Mouse (Mus musculus) kidney, embryonic 16.5 days (tissue): ENCODE data around the gene BC048562. TPM values are rescaled to one million over a fixed set of nuclear protein-coding genes. Genes with fewer than 3 reads are reported as not detected.

Experiments
- ATAC-seq: fragments of 200-750 bp; cut with Nextera tagmentation; 2 replicates; pipeline ENCODE4 v1.8.0; 2017; ENCODE audit warnings: moderate TSS enrichment; ENCODE audit not compliant: low FRiP score, low TSS enrichment
- H3K27ac ChIP-seq: fragments of 300-500 bp; sonication (generic); 2 replicates; pipeline ENCODE4 v1.5.1; 2014; ENCODE audit warnings: low read length
- H3K27me3 ChIP-seq: fragments of 300-500 bp; sonication (generic); 2 replicates; pipeline ENCODE4 v1.6.1; 2014; ENCODE audit warnings: low read length, control low read depth, mixed read lengths; ENCODE audit not compliant: insufficient read depth
- H3K36me3 ChIP-seq: fragments of 300-500 bp; sonication (generic); 2 replicates; pipeline ENCODE4 v1.6.1; 2014; ENCODE audit warnings: low read length, control low read depth, mixed read lengths; ENCODE audit not compliant: insufficient read depth
- H3K4me1 ChIP-seq: fragments of 300-500 bp; sonication (generic); 2 replicates; pipeline ENCODE4 v1.6.1; 2014; ENCODE audit warnings: low read length, control low read depth, mixed read lengths; ENCODE audit not compliant: insufficient read depth
- H3K4me2 ChIP-seq: fragments of 300-500 bp; sonication (generic); replicated peaks from 2 replicates; pipeline ENCODE4 v1.6.1; 2014; ENCODE audit warnings: low read depth, low read length
- H3K4me3 ChIP-seq: fragments of 300-500 bp; sonication (generic); 2 replicates; pipeline ENCODE4 v1.5.1; 2014; ENCODE audit warnings: mild to moderate bottlenecking, low read length
- H3K9ac ChIP-seq: fragments of 300-500 bp; sonication (generic); replicated peaks from 2 replicates; pipeline ENCODE4 v1.6.1; 2014; ENCODE audit warnings: low read length
- H3K9me3 ChIP-seq: fragments of 300-500 bp; sonication (generic); 2 replicates; pipeline ENCODE4 v1.6.1; 2016; ENCODE audit warnings: low read length, control low read depth
- WGBS: fragments of 180-500 bp; shearing (Covaris S2); extraction: QIAGEN DNeasy Blood & Tissue Kit; methylation state at CpG from one replicate; pipeline ENCODE4 v1.1.7; 2014; 5-methylcytosine and 5-hydroxymethylcytosine counted together
- polyA plus RNA-seq: library from polyadenylated mRNA; unstranded; fragments of >200 nt; fragmentation: Nextera tagmentation; extraction: Ambion mirVana; gene quantifications from 2 replicates; pipeline ENCODE4 v1.2.1, GENCODE M21; 2015

BC048562 gene
- polyA plus RNA-seq, 1 experiment from 2014 or later = not detected

DNA sequence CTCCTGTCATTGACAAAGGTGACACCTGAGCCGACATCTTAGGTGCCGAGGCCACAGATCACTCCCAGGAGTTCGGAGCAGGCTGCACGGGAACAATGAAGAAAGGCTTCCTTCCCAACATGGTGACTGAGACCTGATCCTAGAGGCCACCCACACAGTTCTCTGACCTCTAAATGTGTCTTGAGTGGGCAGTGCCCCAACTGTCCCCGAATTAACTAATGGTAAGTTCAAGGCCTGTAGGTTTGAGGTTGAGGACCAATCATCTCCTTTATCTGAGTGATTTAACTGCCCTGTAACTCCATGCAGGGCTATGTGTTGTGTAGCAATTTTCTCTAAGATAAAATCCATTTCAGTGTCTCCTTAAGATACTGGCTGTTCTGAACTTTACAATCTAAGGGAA, 33.1 kb downstream of the BC048562 start:
- 25% methylated on average over 5 of the region's 5 CpGs for WGBS
- Histone ChIP-seq H3K36me3 (peaks cover 25% of the 10 kb centered on the region; the same call in 1 of the 2 replicates), H3K9me3 (peaks cover 4% of the 10 kb centered on the region; the same call in 1 of the 2 replicates), H3K9ac (no peak overlapping the region), H3K4me2 (no peak overlapping the region), H3K4me1 (no peaks in the 10 kb centered on the region), H3K27ac (no peak overlapping the region), H3K4me3 (no peak overlapping the region), H3K27me3 (no peaks in the 10 kb centered on the region)
- ATAC-seq = no peak

DNA sequence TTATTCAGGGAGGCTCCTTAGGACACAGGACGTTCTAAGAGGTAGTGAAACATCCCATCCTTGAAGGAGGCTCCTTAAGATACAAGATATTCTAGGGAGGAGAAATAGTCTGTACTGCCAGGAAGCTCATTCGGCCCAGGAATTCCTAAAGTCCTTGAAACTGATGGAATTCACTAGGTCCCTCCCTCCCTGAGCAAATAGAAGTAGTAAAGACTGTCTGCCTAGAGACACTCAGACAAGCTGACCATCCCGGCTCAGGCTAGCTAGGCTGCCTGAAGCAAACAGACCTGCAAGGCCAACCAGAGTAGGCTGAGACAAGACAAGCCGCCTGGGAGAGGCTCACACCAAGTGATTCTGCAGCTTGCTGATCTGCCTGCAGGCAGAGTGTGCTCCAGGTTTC, 33.6 kb downstream of the BC048562 start:
- Histone ChIP-seq H3K36me3 (peaks cover 22% of the 10 kb centered on the region; the same call in 1 of the 2 replicates), H3K27me3 (no peaks in the 10 kb centered on the region), H3K9ac (no peak overlapping the region), H3K9me3 (peaks cover 4% of the 10 kb centered on the region; the same call in 1 of the 2 replicates), H3K4me3 (no peak overlapping the region), H3K4me2 (no peak overlapping the region), H3K4me1 (no peaks in the 10 kb centered on the region), H3K27ac (no peak overlapping the region)
- WGBS = 43% methylated on average over 4 of the region's 4 CpGs
- ATAC-seq = no peak

DNA sequence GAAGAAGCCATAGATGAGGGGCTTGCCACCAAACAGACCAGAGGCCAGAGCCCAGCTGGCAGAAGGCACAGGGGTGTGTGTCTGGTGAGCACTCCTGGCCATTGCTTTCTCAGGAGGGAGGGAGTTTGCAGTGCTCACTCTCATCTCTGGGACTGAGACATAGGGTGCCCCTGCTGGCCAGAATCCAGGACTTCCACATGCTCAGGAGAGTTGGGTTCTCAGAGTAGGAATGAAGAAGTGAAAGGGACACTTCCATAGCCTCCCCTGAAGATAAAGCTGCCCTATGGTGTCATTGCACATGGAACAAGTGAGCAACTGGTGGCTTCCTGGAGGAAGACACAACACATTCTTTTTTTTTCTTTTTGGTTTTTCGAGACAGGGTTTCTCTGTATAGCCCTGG, 38.2 kb downstream of the BC048562 start:
- no peak for ATAC-seq
- Histone ChIP-seq H3K36me3 (no peaks in the 10 kb centered on the region), H3K4me1 (peaks cover 7% of the 10 kb centered on the region), H3K9me3 (no peaks in the 10 kb centered on the region), H3K4me2 (no peak overlapping the region), H3K27me3 (no peaks in the 10 kb centered on the region), H3K27ac (no peak overlapping the region), H3K9ac (no peak overlapping the region), H3K4me3 (no peak overlapping the region)
- WGBS = 62% methylated on average over 1 of the region's 1 CpGs

DNA sequence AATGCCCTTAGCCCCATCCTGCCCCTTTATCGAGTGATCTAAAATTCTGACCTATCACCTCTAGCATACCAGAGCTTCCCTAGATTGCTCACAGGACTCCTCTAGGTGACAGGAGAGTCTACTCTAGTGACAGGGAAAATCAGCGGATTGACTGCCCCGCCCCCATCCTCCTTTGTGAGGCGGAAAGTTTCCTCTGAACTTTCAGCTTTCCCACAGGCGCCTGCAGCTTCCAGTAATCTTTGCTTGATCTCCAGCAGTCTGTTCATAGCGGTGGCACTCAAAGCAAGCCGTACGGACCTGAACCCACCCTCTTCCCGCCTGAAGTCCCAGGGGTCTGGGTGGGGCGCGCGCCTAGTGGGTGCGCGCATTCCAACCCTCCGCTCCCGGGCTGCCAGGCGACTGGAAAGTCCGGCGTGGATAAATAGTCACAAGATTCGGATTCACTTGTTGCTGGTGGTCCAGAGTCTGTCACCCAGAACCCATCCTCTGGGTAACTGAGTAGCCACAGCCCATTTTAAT, 42.4 kb downstream of the BC048562 start:
- Histone ChIP-seq H3K4me3 (peak overlapping the region; percentile 50), H3K27ac (peak overlapping the region; percentile 96), H3K4me2 (peak overlapping the region; percentile 87), H3K9me3 (no peaks in the 10 kb centered on the region), H3K9ac (peak overlapping the region; percentile 69), H3K27me3 (no peaks in the 10 kb centered on the region), H3K36me3 (peaks cover 16% of the 10 kb centered on the region; the same call in 1 of the 2 replicates), H3K4me1 (peaks cover 19% of the 10 kb centered on the region)
- under 1% methylated on average over 20 of the region's 20 CpGs for WGBS
- peak; percentile 88 for ATAC-seq

DNA sequence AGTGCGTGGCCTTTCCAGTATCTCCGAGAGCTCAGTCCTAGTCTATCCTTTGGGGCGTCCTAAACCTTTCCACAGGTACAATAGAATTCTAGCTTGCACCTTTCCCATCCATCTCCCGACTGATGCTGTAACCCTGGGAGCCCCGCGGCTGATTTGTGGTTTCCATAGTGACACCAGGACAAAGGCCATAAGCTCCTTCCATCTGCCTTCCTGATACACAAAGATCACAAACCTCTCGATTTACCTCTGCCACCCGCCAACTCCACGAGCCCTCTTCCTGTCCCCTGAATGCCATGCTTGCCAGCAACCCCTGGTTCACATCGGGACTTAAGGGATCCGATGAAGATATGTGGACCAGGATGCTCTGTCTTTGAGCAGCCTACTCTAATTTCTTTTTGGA, 43.0 kb downstream of the BC048562 start:
- Histone ChIP-seq H3K4me2 (peak overlapping the region; percentile 87), H3K4me1 (peaks cover 19% of the 10 kb centered on the region), H3K36me3 (peaks cover 21% of the 10 kb centered on the region; the same call in 1 of the 2 replicates), H3K27me3 (no peaks in the 10 kb centered on the region), H3K9me3 (no peaks in the 10 kb centered on the region), H3K27ac (peak overlapping the region; percentile 96), H3K9ac (peak overlapping the region; percentile 69), H3K4me3 (peak overlapping the region; percentile 50)
- WGBS = 34% methylated on average over 11 of the region's 11 CpGs
- 0 out of 2 replicates have a peak, but pooled peaks have one; percentile 24 for ATAC-seq

DNA sequence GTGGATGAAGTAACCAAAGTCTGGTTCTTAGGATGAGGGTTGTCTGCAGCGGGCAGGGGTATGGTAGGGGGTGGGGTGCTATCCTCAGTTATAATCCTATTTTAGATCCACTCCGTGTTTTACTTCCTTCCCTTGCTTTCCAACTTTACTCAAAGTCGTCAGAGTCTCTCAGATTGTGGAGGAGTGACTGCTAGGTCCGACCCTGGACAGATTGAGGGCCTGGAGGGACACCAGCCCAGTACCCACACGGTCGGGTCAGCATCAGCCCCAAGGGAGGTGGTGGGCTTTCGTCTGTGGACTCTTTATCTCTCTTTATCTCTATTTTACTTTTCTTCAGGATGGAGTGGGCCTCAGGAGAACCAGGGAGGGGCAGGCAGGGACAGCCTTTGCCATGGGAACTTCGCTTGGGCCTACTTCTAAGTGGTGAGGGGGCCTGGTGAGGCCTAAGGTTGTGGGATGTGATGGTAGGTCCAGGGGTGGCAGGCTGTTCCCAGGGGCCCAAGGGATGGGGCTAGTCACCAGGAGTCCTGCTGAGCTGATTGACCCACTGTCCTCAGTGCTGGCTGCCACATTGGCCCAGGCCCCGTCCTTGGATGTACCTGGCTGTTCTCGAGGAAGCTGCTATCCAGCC, 43.6 kb downstream of the BC048562 start, which contains the start of gene Lamb2:
Gene Lamb2, plus strand, starts transcription at position 16 of the 631 bp plus-strand sequence.
- Histone ChIP-seq H3K9ac (peak within 1 kb of the TSS; percentile 81), H3K4me2 (peak within 1 kb of the TSS; percentile 87), H3K4me3 (peak within 1 kb of the TSS; percentile 68), H3K4me1 (peaks cover 19% of the 10 kb centered on the region), H3K27me3 (no peaks in the 10 kb centered on the region), H3K27ac (peak within 1 kb of the TSS; percentile 96), H3K9me3 (no peaks in the 10 kb centered on the region), H3K36me3 (peaks cover 25% of the 10 kb centered on the region; the same call in 1 of the 2 replicates)
- 7% methylated on average over 10 of the region's 10 CpGs for WGBS
- peak; percentile 76 for ATAC-seq

DNA sequence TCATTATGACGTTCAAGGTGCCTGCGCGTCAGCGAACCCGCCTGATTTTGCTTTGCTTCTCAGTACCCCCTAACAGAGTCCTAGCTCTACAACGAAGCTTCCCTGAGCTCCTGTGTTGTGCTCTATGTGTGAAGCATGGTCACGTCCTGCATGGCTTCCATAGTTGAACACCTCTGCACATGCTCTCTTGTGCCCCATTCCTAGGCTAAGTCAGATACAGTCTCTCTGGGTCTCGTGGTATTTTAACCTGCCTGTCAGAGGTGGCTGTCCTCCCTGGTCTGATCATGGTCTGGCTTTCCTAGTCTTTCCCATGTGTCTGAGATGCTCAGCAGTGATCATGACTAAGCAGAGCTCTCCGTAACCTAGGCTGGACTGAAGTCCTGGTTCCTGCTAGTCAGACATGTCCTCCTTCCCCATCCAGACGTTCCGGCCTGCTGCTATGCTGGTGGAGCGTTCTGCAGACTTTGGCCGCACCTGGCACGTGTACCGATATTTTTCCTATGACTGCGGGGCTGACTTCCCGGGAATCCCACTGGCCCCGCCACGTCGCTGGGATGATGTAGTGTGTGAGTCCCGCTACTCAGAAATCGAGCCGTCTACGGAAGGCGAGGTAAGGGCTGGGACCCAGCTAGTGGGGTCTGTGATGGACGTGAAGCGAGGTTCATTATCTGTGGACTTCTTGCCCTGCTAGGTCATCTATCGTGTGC, 44.7 kb downstream of the BC048562 start:
- 91% methylated on average over 28 of the region's 28 CpGs for WGBS
- no peaks in the 10 kb centered on the region for H3K9me3 ChIP-seq
- peaks cover 19% of the 10 kb centered on the region for H3K4me1 ChIP-seq
- peaks cover 37% of the 10 kb centered on the region for H3K36me3 ChIP-seq
- peak overlapping the region; percentile 68 for H3K4me3 ChIP-seq
- peak overlapping the region; percentile 87 for H3K4me2 ChIP-seq
- ATAC-seq = no peak
- no peaks in the 10 kb centered on the region for H3K27me3 ChIP-seq
- H3K27ac ChIP-seq = no peak overlapping the region
- peak overlapping the region; percentile 81 for H3K9ac ChIP-seq

DNA sequence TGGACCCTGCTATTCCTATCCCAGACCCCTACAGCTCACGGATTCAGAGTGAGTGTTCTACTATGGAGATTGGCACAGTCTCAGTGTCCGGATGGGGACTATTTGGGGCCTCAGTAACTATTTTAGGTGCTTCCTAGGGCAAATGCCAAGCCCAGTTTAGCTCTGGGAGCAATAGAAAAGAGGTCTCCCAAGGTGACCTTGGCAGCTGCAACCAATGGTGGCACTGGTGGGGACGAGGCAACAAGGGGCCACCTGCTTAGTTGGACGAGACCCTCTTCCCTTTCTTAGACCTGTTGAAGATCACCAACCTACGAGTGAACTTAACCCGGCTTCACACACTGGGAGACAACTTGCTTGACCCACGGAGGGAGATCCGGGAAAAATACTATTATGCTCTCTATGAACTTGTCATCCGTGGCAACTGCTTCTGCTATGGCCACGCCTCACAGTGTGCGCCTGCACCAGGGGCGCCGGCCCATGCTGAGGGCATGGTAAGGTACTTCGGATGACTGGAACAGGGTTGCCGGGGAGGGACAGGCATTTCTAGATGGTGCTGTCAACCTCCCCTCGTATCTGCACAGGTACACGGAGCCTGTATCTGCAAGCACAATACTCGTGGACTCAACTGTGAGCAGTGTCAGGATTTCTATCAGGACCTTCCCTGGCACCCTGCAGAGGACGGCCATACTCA, 45.4 kb downstream of the BC048562 start:
- Histone ChIP-seq H3K9me3 (no peaks in the 10 kb centered on the region), H3K4me2 (no peak overlapping the region), H3K9ac (0 out of 2 replicates have a peak overlapping the region, but pooled peaks have one; percentile 8), H3K27ac (no peak overlapping the region), H3K36me3 (peaks cover 44% of the 10 kb centered on the region), H3K4me1 (peaks cover 19% of the 10 kb centered on the region), H3K27me3 (no peaks in the 10 kb centered on the region), H3K4me3 (no peak overlapping the region)
- ATAC-seq = no peak
- 91% methylated on average over 19 of the region's 19 CpGs for WGBS

DNA sequence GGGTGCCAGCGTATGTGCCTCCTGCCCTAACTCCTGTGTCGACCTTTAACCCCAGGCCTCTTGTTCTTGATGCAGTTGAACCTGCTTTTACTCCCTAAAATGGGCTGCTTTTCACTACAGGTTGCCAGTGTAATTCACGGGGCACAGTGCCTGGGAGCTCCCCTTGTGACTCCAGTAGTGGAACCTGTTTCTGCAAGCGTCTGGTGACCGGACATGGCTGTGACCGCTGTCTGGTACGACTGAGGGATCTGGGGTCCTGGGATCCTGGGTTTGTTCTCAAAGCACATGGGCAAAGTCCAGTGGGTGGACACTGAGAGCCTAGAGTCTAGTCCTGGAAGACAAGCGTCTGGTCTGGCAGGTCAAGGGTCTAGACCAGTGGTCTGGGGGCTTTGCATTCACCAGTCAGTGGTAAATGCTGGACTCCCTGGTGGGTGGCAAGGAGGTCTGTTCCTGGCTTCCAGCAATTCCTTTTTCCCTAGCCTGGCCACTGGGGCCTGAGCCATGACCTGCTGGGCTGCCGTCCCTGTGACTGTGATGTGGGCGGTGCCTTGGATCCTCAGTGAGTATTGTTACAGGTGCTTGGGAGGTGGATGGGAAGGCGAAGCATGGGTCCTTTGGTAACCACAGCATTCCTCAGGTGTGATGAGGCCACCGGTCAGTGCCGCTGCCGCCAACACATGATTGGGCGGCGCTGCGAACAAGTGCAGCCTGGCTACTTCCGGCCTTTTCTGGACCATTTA, 46.9 kb downstream of the BC048562 start:
- no peaks in the 10 kb centered on the region for H3K9me3 ChIP-seq
- peaks cover 59% of the 10 kb centered on the region for H3K36me3 ChIP-seq
- H3K4me2 ChIP-seq = no peak overlapping the region
- WGBS = 86% methylated on average over 18 of the region's 18 CpGs
- no peak overlapping the region for H3K4me3 ChIP-seq
- no peaks in the 10 kb centered on the region for H3K27me3 ChIP-seq
- no peak overlapping the region for H3K9ac ChIP-seq
- peaks cover 19% of the 10 kb centered on the region for H3K4me1 ChIP-seq
- ATAC-seq = no peak
- H3K27ac ChIP-seq = no peak overlapping the region
